Mouse (Mus musculus) olfactory bulb, adult 2 months (tissue): Measurements from ENCODE around the gene Mvb12b.

Experiments
- CTCF ChIP-seq: fragments of 200-500 bp; IDR thresholded peaks from 2 replicates; pipeline ENCODE4 v1.5.1; 2012; ENCODE audit warnings: low read depth, mild to moderate bottlenecking, low read length, moderate library complexity; ENCODE audit not compliant: insufficient read depth
- POLR2A ChIP-seq: fragments of 200-500 bp; IDR thresholded peaks from 2 replicates; pipeline ENCODE4 v1.6.1; 2012; ENCODE audit warnings: mild to moderate bottlenecking, low read depth, low read length, moderate library complexity; ENCODE audit not compliant: insufficient read depth

- no peak for TF ChIP-seq CTCF
- no peak for TF ChIP-seq POLR2A
These were observed 27.3 kb upstream of the Mvb12b start for GRCm38 (mm10) chr2:33914998-33915397.
